Mouse (Mus musculus) CH12.LX (cell line): ENCODE measurements around the gene Fbl. TPM values are rescaled to one million over a fixed set of nuclear protein-coding genes. Genes with fewer than 3 reads are reported as not detected.
A peak's percentile ranks its signal among the peaks of the same experiment; 100 is the strongest.

Experiments used
- DNase-seq: peaks from one replicate; pipeline ENCODE4 v3.0.0-alpha.2; 2013; ENCODE audit errors: extremely low read depth
- H3K27ac ChIP-seq: 2 replicates; pipeline ENCODE4 v1.5.1; 2012; ENCODE audit warnings: low read depth, mild to moderate bottlenecking, control low read depth, moderate library complexity; ENCODE audit not compliant: insufficient read depth
- H3K27me3 ChIP-seq: replicated peaks from 2 replicates; pipeline ENCODE3; 2012; ENCODE audit warnings: inconsistent platforms
- H3K36me3 ChIP-seq, 2 experiments: replicated peaks in 1 of 2; 2 replicates each; pipeline versions ENCODE3 to v1.6.1; 2012; ENCODE audit warnings: inconsistent platforms in 1 of 2, low read length in 1 of 2, mild to moderate bottlenecking in 1 of 2, mixed read lengths in 1 of 2, moderate library complexity in 1 of 2; ENCODE audit not compliant: control insufficient read depth in 1 of 2, insufficient read depth in 1 of 2
- H3K4me1 ChIP-seq, 2 experiments: 2 replicates each; pipeline ENCODE4 v1.6.1; 2012; ENCODE audit warnings: inconsistent platforms in 1 of 2, moderate library complexity in 1 of 2; ENCODE audit not compliant: insufficient read depth in 2 of 2, control insufficient read depth in 1 of 2
- H3K4me2 ChIP-seq: 2 replicates; pipeline ENCODE4 v1.6.1; 2012; ENCODE audit warnings: low read depth, mild to moderate bottlenecking, control low read depth; ENCODE audit not compliant: poor library complexity, insufficient read depth, severe bottlenecking
- H3K4me3 ChIP-seq, 3 experiments: fragments of 150-350 bp in 1 of 3; sonication (generic) in 1 of 3; replicated peaks in 1 of 3; 2 replicates each; pipeline versions ENCODE3 to v1.5.1; 2011 to 2012; ENCODE audit warnings: low read depth in 2 of 3, low read length in 2 of 3, mild to moderate bottlenecking in 2 of 3, moderate library complexity in 2 of 3, control low read depth in 1 of 3, improper control_type of control experiment in 1 of 3, inconsistent platforms in 1 of 3, mixed read lengths in 1 of 3; ENCODE audit not compliant: poor library complexity in 1 of 3
- H3K79me2 ChIP-seq: replicated peaks from 2 replicates; pipeline ENCODE4 v1.6.1; 2012; ENCODE audit warnings: mild to moderate bottlenecking, moderate library complexity; ENCODE audit not compliant: control insufficient read depth, poor library complexity, insufficient read depth, severe bottlenecking; ENCODE audit errors: extremely low read depth
- H3K9ac ChIP-seq: 2 replicates; pipeline ENCODE4 v1.6.1; 2012; ENCODE audit warnings: low read depth, mild to moderate bottlenecking, control low read depth, moderate library complexity; ENCODE audit not compliant: insufficient read depth
- H3K9me3 ChIP-seq: replicated peaks from 2 replicates; pipeline ENCODE3; 2012; ENCODE audit warnings: low read length, inconsistent platforms, mixed read lengths
- BHLHE40 ChIP-seq: IDR thresholded peaks from 2 replicates; pipeline ENCODE4 v1.6.1; 2011; ENCODE audit warnings: mild to moderate bottlenecking, low read depth, low read length, improper control_type of control experiment
- CHD1 ChIP-seq: IDR thresholded peaks from 2 replicates; pipeline ENCODE4 v1.6.1; 2012; ENCODE audit warnings: low read depth, low read length, improper control_type of control experiment, inconsistent platforms
- CTCF ChIP-seq, 2 experiments: IDR thresholded peaks in 1 of 2; conservative IDR thresholded peaks in 1 of 2; 2 replicates each; pipeline ENCODE4 v1.5.1; 2011 to 2012; ENCODE audit warnings: low read depth in 2 of 2, low read length in 2 of 2, improper control_type of control experiment in 1 of 2, inconsistent platforms in 1 of 2, mild to moderate bottlenecking in 1 of 2, moderate library complexity in 1 of 2
- E2F4 ChIP-seq: IDR thresholded peaks from 2 replicates; pipeline ENCODE4 v1.6.1; 2011; ENCODE audit warnings: low read depth, low read length, improper control_type of control experiment; ENCODE audit not compliant: insufficient replicate concordance
- ETS1 ChIP-seq: conservative IDR thresholded peaks from 2 replicates; pipeline ENCODE4 v1.6.1; 2012; ENCODE audit warnings: low read depth, mild to moderate bottlenecking, inconsistent platforms, low read length, improper control_type of control experiment, moderate library complexity
- IRF4 ChIP-seq: IDR thresholded peaks from 2 replicates; pipeline ENCODE4 v1.6.1; 2014; ENCODE audit warnings: low read depth, mild to moderate bottlenecking, inconsistent platforms, low read length, improper control_type of control experiment
- JUN ChIP-seq: IDR thresholded peaks from 2 replicates; pipeline ENCODE4 v1.6.1; 2011; ENCODE audit warnings: low read depth, mild to moderate bottlenecking, low read length, improper control_type of control experiment, moderate library complexity; ENCODE audit not compliant: insufficient read depth
- JUND ChIP-seq: conservative IDR thresholded peaks from 2 replicates; pipeline ENCODE4 v1.6.1; 2011; ENCODE audit warnings: low read depth, low read length, improper control_type of control experiment
- MAX ChIP-seq: IDR thresholded peaks from 2 replicates; pipeline ENCODE4 v1.6.1; 2011; ENCODE audit warnings: low read length, improper control_type of control experiment
- MYC ChIP-seq: IDR thresholded peaks from 2 replicates; pipeline ENCODE4 v1.6.1; 2011; ENCODE audit warnings: low read depth, mild to moderate bottlenecking, improper control_type of control experiment, low read length
- NRF1 ChIP-seq: IDR thresholded peaks from 2 replicates; pipeline ENCODE4 v1.6.1; 2014; ENCODE audit warnings: low read depth, mild to moderate bottlenecking, inconsistent platforms, low read length, improper control_type of control experiment, moderate library complexity
- PAX5 ChIP-seq: IDR thresholded peaks from 2 replicates; pipeline ENCODE4 v1.6.1; 2012; ENCODE audit warnings: low read length, inconsistent platforms, mixed read lengths
- POLR2A ChIP-seq: IDR thresholded peaks from 2 replicates; pipeline ENCODE4 v1.6.1; 2011; ENCODE audit warnings: low read depth, mild to moderate bottlenecking, improper control_type of control experiment, low read length
- POLR2AphosphoS2 ChIP-seq: IDR thresholded peaks from 2 replicates; pipeline ENCODE4 v1.6.1; 2011; ENCODE audit warnings: low read depth, low read length, improper control_type of control experiment
- RCOR1 ChIP-seq: conservative IDR thresholded peaks from 2 replicates; pipeline ENCODE4 v1.6.1; 2012; ENCODE audit warnings: low read depth, mild to moderate bottlenecking, inconsistent platforms, low read length, improper control_type of control experiment
- SIN3A ChIP-seq: IDR thresholded peaks from 2 replicates; pipeline ENCODE4 v1.6.1; 2012; ENCODE audit warnings: low read length, improper control_type of control experiment, inconsistent platforms
- TBP ChIP-seq: conservative IDR thresholded peaks from 2 replicates; pipeline ENCODE4 v1.6.1; 2011; ENCODE audit warnings: low read depth, low read length, improper control_type of control experiment
- UBTF ChIP-seq: IDR thresholded peaks from 2 replicates; pipeline ENCODE4 v1.6.1; 2012; ENCODE audit warnings: low read depth, mild to moderate bottlenecking, inconsistent platforms, low read length, improper control_type of control experiment, moderate library complexity
- USF1 ChIP-seq: IDR thresholded peaks from 2 replicates; pipeline ENCODE4 v1.6.1; 2014; ENCODE audit warnings: low read depth, mild to moderate bottlenecking, inconsistent platforms, low read length, improper control_type of control experiment
- USF2 ChIP-seq: conservative IDR thresholded peaks from 2 replicates; pipeline ENCODE4 v1.6.1; 2011; ENCODE audit warnings: low read depth, low read length, improper control_type of control experiment
- ZC3H11A ChIP-seq: IDR thresholded peaks from 2 replicates; pipeline ENCODE4 v1.6.1; 2012; ENCODE audit warnings: low read depth, mild to moderate bottlenecking, inconsistent platforms, low read length, improper control_type of control experiment
- ZKSCAN1 ChIP-seq: IDR thresholded peaks from 2 replicates; pipeline ENCODE4 v1.6.1; 2012; ENCODE audit warnings: low read depth, inconsistent platforms, low read length, improper control_type of control experiment, borderline replicate concordance
- ZMIZ1 ChIP-seq: IDR thresholded peaks from 2 replicates; pipeline ENCODE4 v1.6.1; 2012; ENCODE audit warnings: low read depth, mild to moderate bottlenecking, inconsistent platforms, low read length, improper control_type of control experiment
- dilution Hi-C: fragments of 300-500 bp; cut with MboI; formaldehyde crosslinking; loops from 2 replicates; pipeline ENCODE4 v1.14.3; 2020; ENCODE audit warnings: low sequenced_read_pairs; ENCODE audit not compliant: extremely low pct_unique_long_range_greater_than_20kb, extremely low pct_ligation_motif_present
- in situ Hi-C: fragments of 300-500 bp; cut with MboI; formaldehyde crosslinking; loops from 3 replicates; pipeline ENCODE4 v1.14.3; 2019; ENCODE audit warnings: low sequenced_read_pairs, low pct_ligation_motif_present, low pct_unique_long_range_greater_than_20kb, mixed read lengths
- polyA plus RNA-seq: library from polyadenylated mRNA; unstranded; fragments of >175 nt; gene quantifications from 2 replicates; pipeline ENCODE4 v1.2.1, GENCODE M21; 2012; ENCODE audit warnings: low read depth; ENCODE audit not compliant: insufficient read length
- total RNA-seq, 2 experiments: library from RNA; depleted of rRNA; stranded (reverse); fragments of 300-350 nt in 1 of 2; fragments of >200 nt in 1 of 2; gene quantifications; 2 replicates each; pipeline ENCODE4 v1.2.3; 2012 to 2014

The Fbl gene
- total and polyA plus RNA-seq, 3 experiments = 151 to 426 (median 180) TPM

DNA sequence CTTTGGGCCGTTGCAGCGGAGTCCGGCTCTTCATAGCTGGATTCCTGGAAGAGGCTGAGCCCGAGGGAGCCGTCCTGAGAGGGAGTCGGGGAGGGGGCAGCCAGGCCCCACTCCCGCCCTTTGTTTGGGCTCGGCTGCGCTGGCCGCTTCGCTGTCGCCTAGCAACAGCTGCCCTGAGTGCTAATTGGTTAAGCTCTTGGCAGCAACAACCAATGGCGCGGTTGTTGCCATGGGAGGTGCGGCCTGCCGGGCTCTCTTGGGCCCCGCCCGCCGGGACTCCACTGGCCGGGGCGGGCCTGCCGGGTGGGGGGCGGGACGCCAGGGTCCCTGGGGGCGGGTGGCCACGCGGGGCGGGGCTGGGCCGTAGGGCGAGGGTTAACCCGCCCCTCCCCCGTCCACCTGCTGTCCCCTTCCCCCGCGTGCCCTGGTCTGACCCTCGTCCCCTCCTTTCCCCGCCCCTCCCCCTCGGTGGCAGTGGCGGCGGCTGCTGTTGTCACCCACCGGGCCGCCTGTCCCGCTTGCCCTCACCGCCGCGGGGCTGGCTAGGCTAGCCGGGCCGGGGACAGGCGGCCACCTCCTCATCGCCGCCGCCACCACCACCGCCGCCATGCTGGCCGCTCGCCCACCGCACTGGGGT, 10.3 kb downstream of the Fbl start:
- Histone ChIP-seq H3K27me3 (no peaks in the 10 kb centered on the region), H3K4me3 (no peak overlapping the region), H3K4me1 (peaks cover 0 to 6% of the 10 kb centered on the region in 2 experiments; a peak in 1 of 4 replicates), H3K4me2 (no peak overlapping the region), H3K27ac (no peak overlapping the region), H3K9me3 (no peaks in the 10 kb centered on the region), H3K9ac (no peak overlapping the region), H3K36me3 (peaks cover 88 to 100% of the 10 kb centered on the region in 2 experiments), H3K79me2 (peaks cover 7% of the 10 kb centered on the region)
- peak; percentile 51 for DNase-seq
- TF ChIP-seq UBTF = no peak
- no peak for TF ChIP-seq POLR2A
- TF ChIP-seq SIN3A = no peak
- TF ChIP-seq USF1 = no peak
- TF ChIP-seq ZKSCAN1 = no peak
- TF ChIP-seq JUN = no peak
- TF ChIP-seq USF2 = no peak
- TF ChIP-seq ZC3H11A = no peak
- TF ChIP-seq PAX5 = no peak
- TF ChIP-seq POLR2AphosphoS2 = no peak
- no peak for TF ChIP-seq ETS1
- no peak for TF ChIP-seq IRF4
- TF ChIP-seq BHLHE40 = no peak
- TF ChIP-seq CTCF (conservative IDR thresholded peaks at IDR 0.05 in 1 of 2, IDR thresholded peaks at IDR 0.05 in 1 of 2; ENCODE audit: low read depth in 2 of 2, low read length in 2 of 2) = no peak
- TF ChIP-seq E2F4 = no peak
- dilution Hi-C loops = no loop called here
- in situ Hi-C loops = no loop called here

DNA sequence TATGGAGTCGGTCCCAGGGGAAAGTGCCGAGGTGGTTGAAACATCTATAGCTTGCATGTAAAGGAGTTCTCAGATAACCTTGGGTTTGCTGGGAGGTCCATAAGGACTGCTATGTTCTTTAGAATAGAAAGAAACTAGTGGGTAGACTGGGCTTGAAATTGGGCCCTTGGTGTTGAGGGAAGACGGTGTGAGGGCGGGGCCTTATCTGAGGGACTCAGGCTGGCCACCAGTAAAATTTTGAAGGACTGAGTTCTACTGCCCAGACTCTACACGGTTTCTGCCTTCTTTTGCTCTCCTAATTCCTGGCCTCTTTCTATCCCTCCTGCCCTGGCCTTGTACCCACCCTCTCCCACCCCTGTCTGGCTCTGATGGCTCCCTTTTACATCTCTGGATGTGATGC, 11.4 kb downstream of the Fbl start:
- no peak for DNase-seq
- Histone ChIP-seq H3K4me2 (no peak overlapping the region), H3K9ac (no peak overlapping the region), H3K9me3 (no peaks in the 10 kb centered on the region), H3K27me3 (no peaks in the 10 kb centered on the region), H3K36me3 (peaks cover 88 to 100% of the 10 kb centered on the region in 2 experiments), H3K4me1 (no peaks in the 10 kb centered on the region), H3K79me2 (no peaks in the 10 kb centered on the region), H3K27ac (no peak overlapping the region), H3K4me3 (no peak overlapping the region)
- dilution Hi-C loops = no loop called here
- TF ChIP-seq RCOR1 = no peak
- TF ChIP-seq JUN = no peak
- TF ChIP-seq USF1 = no peak
- no peak for TF ChIP-seq CHD1
- TF ChIP-seq PAX5 = no peak
- TF ChIP-seq ZKSCAN1 = no peak
- TF ChIP-seq TBP = no peak
- TF ChIP-seq MAX = no peak
- no peak for TF ChIP-seq NRF1
- no peak for TF ChIP-seq JUND
- no peak for TF ChIP-seq MYC
- no peak for TF ChIP-seq E2F4
- TF ChIP-seq ZMIZ1 = no peak
- TF ChIP-seq IRF4 = no peak
- in situ Hi-C loops = no loop called here
